Mouse (Mus musculus) kidney, postnatal 0 days (tissue): ENCODE data around the gene Hdac4. TPM values are rescaled to one million over a fixed set of nuclear protein-coding genes. Genes with fewer than 3 reads are reported as not detected.

Source experiments
- ATAC-seq: fragments of 200-750 bp; cut with Nextera tagmentation; replicated peaks from 2 replicates; pipeline ENCODE4 v1.8.0; 2017; ENCODE audit warnings: low read depth, moderate number of reproducible peaks, moderate TSS enrichment, moderate library complexity; ENCODE audit not compliant: low FRiP score
- DNase-seq: peaks from one replicate; pipeline ENCODE4 v3.0.0-alpha.2; 2016; ENCODE audit warnings: low spot score
- H3K27ac ChIP-seq: fragments of 300-500 bp; sonication (generic); 2 replicates; pipeline ENCODE4 v1.5.1; 2014; ENCODE audit warnings: mild to moderate bottlenecking
- H3K27me3 ChIP-seq: fragments of 300-500 bp; sonication (generic); 2 replicates; pipeline ENCODE4 v1.6.1; 2014; ENCODE audit warnings: low read length, mixed read lengths; ENCODE audit not compliant: insufficient read depth
- H3K36me3 ChIP-seq: fragments of 300-500 bp; sonication (generic); 2 replicates; pipeline ENCODE4 v1.6.1; 2014; ENCODE audit warnings: low read length, mixed read lengths; ENCODE audit not compliant: insufficient read depth
- H3K4me1 ChIP-seq: fragments of 300-500 bp; sonication (generic); replicated peaks from 2 replicates; pipeline ENCODE4 v1.6.1; 2014; ENCODE audit warnings: antibody characterized with exemption, low read length, mixed read lengths; ENCODE audit not compliant: insufficient read depth
- H3K4me2 ChIP-seq: fragments of 300-500 bp; sonication (generic); 2 replicates; pipeline ENCODE4 v1.6.1; 2014; ENCODE audit warnings: mild to moderate bottlenecking, low read length, moderate library complexity, mixed read lengths
- H3K4me3 ChIP-seq: fragments of 300-500 bp; sonication (generic); replicated peaks from 2 replicates; pipeline ENCODE4 v1.5.1; 2014; ENCODE audit warnings: low read depth, low read length
- H3K9ac ChIP-seq: fragments of 300-500 bp; sonication (generic); 2 replicates; pipeline ENCODE4 v1.6.1; 2014; ENCODE audit warnings: low read depth, low read length
- H3K9me3 ChIP-seq: fragments of 300-500 bp; sonication (generic); replicated peaks from 2 replicates; pipeline ENCODE4 v1.6.1; 2016; ENCODE audit warnings: low read length, inconsistent platforms, mixed read lengths
- CTCF ChIP-seq: IDR thresholded peaks from 2 replicates; pipeline ENCODE4 v1.5.1; 2016; ENCODE audit warnings: antibody characterized with exemption, low read depth, mild to moderate bottlenecking, moderate library complexity
- WGBS: fragments of 180-500 bp; shearing (Covaris S2); extraction: QIAGEN DNeasy Blood & Tissue Kit; methylation state at CpG from one replicate; pipeline ENCODE4 v1.1.7; 2014; 5-methylcytosine and 5-hydroxymethylcytosine counted together
- polyA plus RNA-seq: library from polyadenylated mRNA; unstranded; fragments of >200 nt; fragmentation: Nextera tagmentation; extraction: Ambion mirVana; gene quantifications from 2 replicates; pipeline ENCODE4 v1.2.1, GENCODE M21; 2015

Gene Hdac4
- polyA plus RNA-seq, 1 experiment from 2014 or later: 13.9 TPM

DNA sequence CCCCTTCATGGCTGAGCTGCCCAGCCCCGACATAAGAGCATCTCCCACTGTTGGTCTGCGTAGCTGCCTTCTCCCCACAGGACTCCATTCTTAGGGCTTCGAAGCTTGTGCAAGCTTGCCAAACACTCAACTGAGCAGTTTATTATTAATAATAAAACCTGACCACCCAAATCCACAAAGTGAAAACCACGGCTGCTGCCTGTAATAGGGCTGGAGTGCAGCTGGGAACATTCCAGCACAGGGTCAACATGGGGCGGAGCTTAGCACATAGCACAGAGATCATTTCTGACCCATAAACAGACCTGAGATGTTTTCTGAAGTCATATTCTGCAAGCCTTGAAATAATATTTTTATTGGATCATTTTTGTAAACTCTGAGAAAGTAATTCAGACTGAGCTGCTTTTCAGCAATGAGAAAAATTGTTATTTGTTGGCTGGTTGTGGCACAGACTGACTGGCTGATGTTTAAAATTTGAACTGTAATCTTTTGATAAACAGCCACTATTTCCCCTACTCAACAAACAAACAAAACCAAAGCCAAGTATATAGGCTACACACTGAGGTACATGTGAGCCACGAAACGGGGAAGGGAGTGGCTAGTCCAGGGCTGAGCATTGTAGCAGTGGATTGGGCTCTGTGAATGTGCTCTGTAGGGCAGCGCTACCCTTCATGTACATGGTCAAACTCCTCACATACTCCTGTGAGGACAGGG lies 190.4 kb downstream of the Hdac4 start:
- no peaks in the 10 kb centered on the region for H3K27me3 ChIP-seq
- WGBS: 54% methylated on average over 8 of the region's 8 CpGs
- no peaks in the 10 kb centered on the region for H3K4me1 ChIP-seq
- TF ChIP-seq CTCF: no peak
- H3K27ac ChIP-seq: no peak overlapping the region; the same call in 1 of the 2 replicates
- H3K9ac ChIP-seq: no peak overlapping the region
- ATAC-seq: peak; percentile 59; the same call in 1 of the 2 replicates
- no peak overlapping the region for H3K4me3 ChIP-seq
- peak; percentile 82 for DNase-seq
- H3K9me3 ChIP-seq: no peaks in the 10 kb centered on the region
- H3K4me2 ChIP-seq: no peak overlapping the region
- no peaks in the 10 kb centered on the region for H3K36me3 ChIP-seq

DNA sequence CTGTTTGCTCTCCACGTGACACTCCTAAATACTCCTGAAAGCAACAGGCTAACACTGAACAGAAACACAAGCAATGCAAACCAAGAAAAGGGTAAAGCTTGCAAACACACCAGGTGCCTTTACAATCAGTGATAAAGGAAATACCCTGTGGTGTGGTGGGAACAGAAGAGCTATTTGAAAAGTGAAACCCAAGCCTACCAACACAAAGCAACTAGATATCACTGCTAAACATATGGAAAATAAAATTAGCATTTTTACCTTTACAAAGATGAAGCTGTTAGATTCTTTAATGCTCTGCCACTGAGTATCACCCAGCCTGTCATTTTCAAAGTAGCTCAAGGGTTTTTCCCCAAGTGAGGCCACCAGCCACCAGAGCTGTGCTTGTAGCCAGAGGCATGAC lies 191.4 kb downstream of the Hdac4 start:
- H3K4me3 ChIP-seq: no peak overlapping the region
- DNase-seq (no peak), ATAC-seq (no peak)
- no peaks in the 10 kb centered on the region for H3K4me1 ChIP-seq
- no peaks in the 10 kb centered on the region for H3K36me3 ChIP-seq
- H3K4me2 ChIP-seq: no peak overlapping the region
- 88% methylated on average over 1 of the region's 1 CpGs for WGBS
- no peak overlapping the region for H3K27ac ChIP-seq
- no peaks in the 10 kb centered on the region for H3K9me3 ChIP-seq
- H3K27me3 ChIP-seq: no peaks in the 10 kb centered on the region
- H3K9ac ChIP-seq: no peak overlapping the region
- TF ChIP-seq CTCF: no peak

DNA sequence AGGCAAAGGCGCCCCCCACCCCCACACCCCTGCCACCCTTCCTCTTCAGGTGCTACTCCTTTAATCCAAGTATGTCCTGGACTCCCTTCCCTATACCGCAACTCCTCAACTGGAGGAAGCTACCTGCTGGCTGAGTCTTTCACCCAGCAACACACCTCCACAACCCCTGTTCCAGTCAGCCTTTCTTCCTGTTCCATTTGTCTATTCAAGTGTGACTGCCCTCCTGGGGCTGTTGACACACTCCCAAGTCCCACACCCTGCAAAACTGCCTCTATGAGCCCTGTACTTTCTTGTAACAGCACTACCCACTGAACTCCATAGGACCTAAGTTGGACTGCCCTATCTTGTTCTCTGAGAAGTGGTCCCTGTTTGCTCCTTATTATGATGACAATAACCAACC lies 195.3 kb downstream of the Hdac4 start:
- H3K4me1 ChIP-seq: no peaks in the 10 kb centered on the region
- TF ChIP-seq CTCF: no peak
- H3K27ac ChIP-seq: no peak overlapping the region
- DNase-seq (no peak), ATAC-seq (no peak)
- no peak overlapping the region for H3K9ac ChIP-seq
- no peaks in the 10 kb centered on the region for H3K27me3 ChIP-seq
- no peaks in the 10 kb centered on the region for H3K9me3 ChIP-seq
- no peak overlapping the region for H3K4me3 ChIP-seq
- H3K36me3 ChIP-seq: no peaks in the 10 kb centered on the region
- 92% methylated on average over 2 of the region's 2 CpGs for WGBS
- no peak overlapping the region for H3K4me2 ChIP-seq

DNA sequence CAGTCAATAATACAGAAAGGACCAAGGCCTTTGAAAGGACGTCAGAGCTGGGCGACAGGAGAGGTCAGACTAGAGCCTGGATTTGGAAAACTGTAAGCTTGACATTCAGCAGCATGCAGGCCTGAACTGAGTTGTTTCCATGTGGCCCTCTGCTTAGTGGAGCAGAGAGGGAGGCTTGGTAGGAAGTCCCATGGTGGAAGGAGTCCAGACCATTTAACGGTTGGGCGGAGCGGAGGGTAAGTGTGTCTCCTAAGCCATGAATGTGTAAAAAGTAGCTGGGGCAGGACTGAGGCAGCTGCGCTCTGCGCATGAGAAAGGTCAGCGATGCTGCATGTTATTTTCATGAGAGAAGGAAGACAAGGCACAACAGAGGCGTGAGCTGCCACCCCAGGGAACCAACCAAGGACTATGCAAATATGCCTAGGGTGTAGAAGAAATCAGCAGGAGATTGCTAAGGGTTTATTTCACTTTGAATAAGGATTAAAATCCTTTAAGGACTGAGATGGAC lies 201.8 kb downstream of the Hdac4 start:
- Histone ChIP-seq H3K27me3 (no peaks in the 10 kb centered on the region), H3K4me1 (no peaks in the 10 kb centered on the region), H3K4me3 (no peak overlapping the region), H3K27ac (no peak overlapping the region; the same call in 1 of the 2 replicates), H3K9me3 (no peaks in the 10 kb centered on the region), H3K4me2 (no peak overlapping the region), H3K36me3 (peaks cover 7% of the 10 kb centered on the region; the same call in 1 of the 2 replicates), H3K9ac (no peak overlapping the region)
- no peak for TF ChIP-seq CTCF
- peak; percentile 55 for DNase-seq
- WGBS: 49% methylated on average over 9 of the region's 9 CpGs
- ATAC-seq: peak; percentile 57; the same call in 1 of the 2 replicates

DNA sequence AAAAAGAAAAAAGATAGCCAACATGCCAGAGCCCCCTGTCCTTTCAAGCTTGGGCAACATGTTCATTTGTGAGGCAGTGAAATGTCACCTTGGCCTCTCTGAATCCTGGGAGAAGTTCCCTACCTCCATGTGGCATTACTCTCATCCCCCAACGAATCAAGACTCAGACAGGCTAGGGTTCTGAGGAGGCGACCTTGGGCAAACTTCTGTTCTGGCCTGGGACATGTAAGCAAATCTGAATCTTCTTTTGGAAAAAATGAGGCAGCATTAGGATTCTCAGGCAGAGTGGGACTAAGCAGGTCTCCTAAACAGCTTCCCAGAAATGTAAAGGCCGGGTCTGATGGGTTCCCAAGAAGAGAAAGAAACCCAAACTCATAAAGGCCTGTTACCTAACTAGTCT lies 202.8 kb downstream of the Hdac4 start:
- 86% methylated on average over 3 of the region's 3 CpGs for whole genome bisulfite sequencing
- no peaks in the 10 kb centered on the region for H3K27me3 ChIP-seq
- H3K36me3 ChIP-seq: peaks cover 7% of the 10 kb centered on the region; the same call in 1 of the 2 replicates
- H3K9me3 ChIP-seq: no peaks in the 10 kb centered on the region
- TF ChIP-seq CTCF: no peak
- no peak for DNase-seq
- no peak overlapping the region for H3K27ac ChIP-seq
- no peak for ATAC-seq
- H3K4me1 ChIP-seq: no peaks in the 10 kb centered on the region
- H3K4me2 ChIP-seq: no peak overlapping the region
- H3K9ac ChIP-seq: no peak overlapping the region
- H3K4me3 ChIP-seq: no peak overlapping the region

DNA sequence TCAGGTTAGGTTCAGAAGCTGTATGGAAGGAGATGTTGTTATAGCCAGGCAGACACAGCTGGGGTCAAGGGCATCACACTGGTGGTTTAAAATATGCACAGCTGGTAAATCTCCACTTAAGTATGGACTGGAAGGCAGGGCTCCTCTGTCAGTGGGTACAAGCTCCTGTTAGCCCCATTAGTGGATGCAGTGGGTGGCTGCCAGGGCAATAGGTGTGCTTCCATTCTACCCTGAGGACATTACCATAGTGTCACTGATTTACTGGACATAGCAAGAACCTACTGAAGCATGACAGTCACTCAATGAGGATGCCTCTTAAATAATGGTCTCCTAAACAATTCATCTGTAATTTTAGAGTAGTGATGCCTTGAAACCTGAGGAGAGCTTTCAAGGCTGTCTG lies 203.9 kb downstream of the Hdac4 start:
- Histone ChIP-seq H3K27me3 (no peaks in the 10 kb centered on the region), H3K4me3 (no peak overlapping the region), H3K4me1 (no peaks in the 10 kb centered on the region), H3K4me2 (no peak overlapping the region), H3K9ac (no peak overlapping the region), H3K36me3 (peaks cover 17% of the 10 kb centered on the region), H3K27ac (no peak overlapping the region), H3K9me3 (no peaks in the 10 kb centered on the region)
- no peak for TF ChIP-seq CTCF
- ATAC-seq: 0 out of 2 replicates have a peak, but pooled peaks have one; percentile 55
- DNase-seq: peak; percentile 7

DNA sequence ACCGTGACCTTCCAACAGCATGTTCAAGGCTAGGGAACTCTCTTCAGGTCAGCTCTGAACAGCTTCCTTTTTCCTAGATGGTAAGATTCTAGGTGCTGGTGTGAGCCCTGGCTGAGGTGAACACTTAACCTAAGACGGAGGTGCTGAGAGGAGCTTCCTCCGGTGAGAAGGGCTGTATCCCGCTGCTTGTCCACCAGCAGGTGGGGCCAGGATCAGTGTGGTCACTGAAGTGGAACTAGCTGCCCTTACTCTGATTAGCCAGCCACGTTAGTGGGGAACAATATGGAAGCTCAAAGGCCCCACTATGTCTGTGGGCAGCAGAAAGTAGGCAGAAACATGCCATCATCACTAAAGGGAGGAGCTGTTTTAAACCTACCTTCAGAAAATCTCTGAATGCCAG lies 204.6 kb downstream of the Hdac4 start:
- H3K4me1 ChIP-seq: no peaks in the 10 kb centered on the region
- ATAC-seq: no peak

More for the DNA sequence above, 204.6 kb downstream of the Hdac4 start:
- H3K4me3 ChIP-seq: no peak overlapping the region
- H3K27ac ChIP-seq: no peak overlapping the region
- TF ChIP-seq CTCF: peak; percentile 66
- no peaks in the 10 kb centered on the region for H3K9me3 ChIP-seq
- H3K9ac ChIP-seq: no peak overlapping the region
- no peak overlapping the region for H3K4me2 ChIP-seq
- 61% methylated on average over 5 of the region's 5 CpGs for WGBS
- H3K36me3 ChIP-seq: peaks cover 18% of the 10 kb centered on the region
- peak; percentile 10 for DNase-seq
- no peaks in the 10 kb centered on the region for H3K27me3 ChIP-seq
